Comparison of ENCODE assay signal across 18 mouse cellular contexts in the genomic region with DNA sequence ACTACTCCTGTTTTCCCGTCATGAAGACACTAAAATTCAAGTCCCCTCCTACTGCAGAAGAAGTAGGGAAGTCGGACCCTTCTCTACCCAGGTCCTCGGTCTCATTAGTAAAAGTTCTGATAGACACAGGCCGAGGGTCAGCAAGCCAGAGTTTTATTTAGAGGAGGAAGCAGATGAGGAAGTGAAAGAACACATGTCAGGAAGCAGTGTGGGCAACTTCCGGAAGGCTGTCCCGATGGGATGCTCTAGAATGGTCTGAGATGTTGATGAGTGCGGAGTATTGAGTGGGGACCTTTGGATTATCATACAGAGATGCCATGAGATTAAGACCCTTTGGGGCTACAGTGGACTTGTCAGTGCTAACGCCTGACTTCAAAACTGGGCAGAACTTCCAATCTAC. TPM values are rescaled to one million over a fixed set of nuclear protein-coding genes. Genes with fewer than 3 reads are reported as not detected.
DNase-seq lines count a peak whose midpoint lies in the region; ATAC-seq lines count a peak whose summit lies in the region.
"Had no signal": no experiment of that assay in that cellular context is flagged by ENCODE, and none has a peak within 500 bp of the region (broad histone marks: within the 10 kb centered on the region; RNA-seq: fewer than 3 reads in every experiment).

No protein-coding gene starts in this region.

- DNase-seq in layer of hippocampus, adult 11-12 months (ENCODE audit: low spot score) = peak; percentile 15
- DNase-seq in layer of hippocampus, adult 9-10 months (ENCODE audit: low spot score) = no peak
- peak; percentile 33 to 37 for DNase-seq in B cell, adult 2 months
- peak; percentile 8 for DNase-seq in brain, adult 2 months (ENCODE audit: low read depth, low spot score)
- no peak for DNase-seq in gastrocnemius, postnatal 4 days (ENCODE audit: low spot score in 2 of 2)
- no peak for DNase-seq in thymus, postnatal 4 days
- DNase-seq: adrenal gland, adult 8-10 months; cerebellum, adult 18-20 months; cerebellum, adult 9-11 months; cerebellum, postnatal 36 days; gastrocnemius, postnatal 10 days; heart, postnatal 10 days; heart, postnatal 4 days had no signal

- ATAC-seq in megakaryocyte progenitor cell, adult 5-6 weeks (replicated peaks; ENCODE audit: poor library complexity) = peak; percentile 48; the same call in 1 of the 2 replicates
- ATAC-seq in erythroid progenitor cell, adult 5-6 weeks (replicated peaks; ENCODE audit: low FRiP score, poor library complexity, severe bottlenecking) = no peak
- ATAC-seq: forebrain, embryonic 15.5 days; hindbrain, embryonic 16.5 days; inflammation-experienced regulatory T-cells, adult 6 months had no signal

RNA-seq across cellular contexts. Expression of gene 0610040J01Rik, which starts 46.7 kb away (rescaled TPM):
- total RNA-seq in megakaryocyte progenitor cell, adult 5-6 weeks (2015) = 6.6 and 7.1 TPM in 2 replicates
- total RNA-seq in megakaryocyte progenitor cell, adult 5-6 weeks (2017) = 6.7 and 7.4 TPM in 2 replicates
- 1 to 10 TPM; 1.0 to 1.1 TPM for total RNA-seq in gastrocnemius, postnatal 4 days (2021)
- 12.2 TPM in 1 of 2 replicates, not detected in the other for total RNA-seq in erythroid progenitor cell, adult 5-6 weeks (2015; ENCODE audit: low replicate concordance)
- 0.13 TPM in 1 of 2 replicates, not detected in the other for total RNA-seq in erythroid progenitor cell, adult 5-6 weeks (2017; ENCODE audit: low replicate concordance)

Comparison
In these comparisons a context has a peak if more than half of its experiments do, and no peak if none do; other contexts are left out.
1. DNase-seq: peak in layer of hippocampus, adult 11-12 months (single experiment), B cell, adult 2 months (2 of 2) and brain, adult 2 months (single experiment); none in layer of hippocampus, adult 9-10 months (single experiment), gastrocnemius, postnatal 4 days (0 of 2) and thymus, postnatal 4 days (single experiment).